Mouse (Mus musculus) heart, adult 9 months (tissue): ENCODE measurements around the gene Rnase13.
A peak's percentile ranks its signal among the peaks of the same experiment; 100 is the strongest.
"Not testable (repeated sequence)": the region's sequence is repeated elsewhere in the genome, so short reads cannot be mapped to it uniquely, and the experiment has no call there.

ENCODE experiments used
- DNase-seq, 2 experiments: peaks; one replicate each; pipeline ENCODE4 v3.0.0; 2022; ENCODE audit warnings: low spot score in 2 of 2

The Rnase13 gene

GRCm38 (mm10) chr14:51922571-51922865, at the start of gene Rnase13:
TSS of gene Rnase13 (minus strand) at chr14:51922773.
- DNase-seq: no peak

- no peak for DNase-seq
Measured at GRCm38 (mm10) chr14:51967400-51967799, 44.8 kb upstream of the Rnase13 start.

GRCm38 (mm10) chr14:51960316-51960715, 37.7 kb upstream of the Rnase13 start:
- no peak for DNase-seq

- no peak for DNase-seq
Measured at GRCm38 (mm10) chr14:51943336-51943735, 20.8 kb upstream of the Rnase13 start.

- no peak for DNase-seq
Measured at GRCm38 (mm10) chr14:51942236-51942635, 19.7 kb upstream of the Rnase13 start.

GRCm38 (mm10) chr14:51941577-51941976, 19.0 kb upstream of the Rnase13 start:
- DNase-seq: no peak

GRCm38 (mm10) chr14:51940944-51941560, 18.5 kb upstream of the Rnase13 start:
- DNase-seq: peak; percentile 33 to 37

- DNase-seq: no peak
Measured at GRCm38 (mm10) chr14:51939005-51939404, 16.4 kb upstream of the Rnase13 start.

- no peak for DNase-seq
Measured at GRCm38 (mm10) chr14:51932092-51933020, 9.8 kb upstream of the Rnase13 start.

- DNase-seq: peak; percentile 63 to 82
Measured at GRCm38 (mm10) chr14:51930824-51931223, 8.3 kb upstream of the Rnase13 start.

- no peak for DNase-seq
Measured at GRCm38 (mm10) chr14:51929968-51930367, 7.4 kb upstream of the Rnase13 start.

- peak; percentile 88 to 90 for DNase-seq
Measured at GRCm38 (mm10) chr14:51929309-51929943, 6.9 kb upstream of the Rnase13 start.

GRCm38 (mm10) chr14:51926930-51927329, 4.4 kb upstream of the Rnase13 start:
- DNase-seq: not testable (repeated sequence)

- no peak for DNase-seq
Measured at GRCm38 (mm10) chr14:51923492-51923891, 919 bp upstream of the Rnase13 start.

GRCm38 (mm10) chr14:51922910-51923309, 337 bp upstream of the Rnase13 start:
- DNase-seq: no peak

- peak; percentile 74 to 79 for DNase-seq
Measured at GRCm38 (mm10) chr14:51921759-51922570, 608 bp downstream of the Rnase13 start.

- DNase-seq: no peak
Measured at GRCm38 (mm10) chr14:51918966-51919365, 3.6 kb downstream of the Rnase13 start.

GRCm38 (mm10) chr14:51918125-51918524, 4.4 kb downstream of the Rnase13 start, which contains the start of gene Tppp2:
TSS of gene Tppp2 (plus strand) at chr14:51918425.
- no peak for DNase-seq

- no peak for DNase-seq
Measured at GRCm38 (mm10) chr14:51916539-51916938, 6.0 kb downstream of the Rnase13 start.

GRCm38 (mm10) chr14:51915030-51915429, 7.5 kb downstream of the Rnase13 start:
- peak; percentile 59 to 63 for DNase-seq

GRCm38 (mm10) chr14:51913960-51914762, 8.4 kb downstream of the Rnase13 start, which contains the start of gene Ndrg2:
TSS of gene Ndrg2 (minus strand) at chr14:51914158.
- DNase-seq: peak; percentile 91 to 93
